Mouse (Mus musculus) left cerebral cortex, adult 8-10 months (tissue): ENCODE data around the gene 2410004B18Rik. TPM values are rescaled to one million over a fixed set of nuclear protein-coding genes. Genes with fewer than 3 reads are reported as not detected.
"Not testable (repeated sequence)": the region's sequence is repeated elsewhere in the genome, so short reads cannot be mapped to it uniquely, and the experiment has no call there.

Source experiments
- DNase-seq, 2 experiments: peaks; one replicate each; pipeline ENCODE4 v3.0.0; 2022; ENCODE audit warnings: low spot score in 2 of 2
- total RNA-seq, 4 experiments: library from RNA; stranded (reverse); gene quantifications; 2 replicates each; pipeline ENCODE4 v1.2.4; 2022

2410004B18Rik gene
- total RNA-seq, 4 experiments from 2014 or later: 26.4 to 34.7 (median 31.2) TPM

GRCm38 (mm10) chr3:145964473-145964872 is 26.7 kb downstream of the 2410004B18Rik start:
- DNase-seq: no peak

GRCm38 (mm10) chr3:145965583-145965982 is 27.8 kb downstream of the 2410004B18Rik start:
- DNase-seq: not testable (repeated sequence)

- DNase-seq: no peak
Observed at GRCm38 (mm10) chr3:145966806-145967205, 29.0 kb downstream of the 2410004B18Rik start.

DNA sequence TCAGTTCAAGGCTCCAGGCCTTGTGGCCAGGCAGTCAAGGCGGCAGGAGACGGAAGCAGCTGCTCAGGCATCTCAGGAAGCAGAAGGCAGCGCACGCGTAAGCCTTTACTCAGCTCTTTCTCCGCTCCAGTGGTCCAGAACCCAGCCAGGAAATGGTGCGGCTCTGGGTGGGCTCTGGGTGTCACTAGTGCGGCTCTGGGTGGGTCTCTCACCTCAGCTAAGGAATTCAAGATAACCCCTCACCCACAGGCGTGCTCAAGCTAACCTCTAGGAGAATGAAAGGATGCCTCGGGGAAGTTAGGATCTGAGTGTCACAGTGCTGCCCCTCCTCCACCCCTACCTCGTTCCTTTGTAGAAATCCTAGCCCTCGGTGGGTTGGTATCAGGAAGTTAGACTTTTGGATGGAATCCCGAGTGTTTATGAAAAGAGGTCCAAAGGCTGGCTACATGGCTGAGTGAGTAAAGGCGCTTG is 31.3 kb downstream of the 2410004B18Rik start:
- no peak for DNase-seq

DNA sequence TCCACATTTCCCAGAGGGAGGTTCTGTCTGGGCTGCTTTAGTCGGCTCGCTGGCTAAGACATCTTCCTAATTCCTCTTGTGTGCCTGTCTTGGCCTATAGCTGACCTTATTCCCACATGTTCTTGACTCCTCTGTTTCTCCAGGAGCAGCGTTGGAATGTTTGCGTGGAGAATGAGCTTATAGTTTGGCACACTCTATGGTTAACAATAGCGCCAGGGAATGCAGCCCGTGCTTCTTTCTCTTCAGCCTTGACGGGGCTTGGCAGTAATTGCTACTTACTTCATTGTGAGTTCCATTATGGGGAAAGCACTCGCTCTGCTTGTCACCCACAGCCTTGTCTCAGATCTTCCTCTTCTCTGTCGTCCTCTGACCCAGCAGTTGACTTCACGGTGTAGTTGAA is 33.7 kb downstream of the 2410004B18Rik start:
- no peak for DNase-seq

DNA sequence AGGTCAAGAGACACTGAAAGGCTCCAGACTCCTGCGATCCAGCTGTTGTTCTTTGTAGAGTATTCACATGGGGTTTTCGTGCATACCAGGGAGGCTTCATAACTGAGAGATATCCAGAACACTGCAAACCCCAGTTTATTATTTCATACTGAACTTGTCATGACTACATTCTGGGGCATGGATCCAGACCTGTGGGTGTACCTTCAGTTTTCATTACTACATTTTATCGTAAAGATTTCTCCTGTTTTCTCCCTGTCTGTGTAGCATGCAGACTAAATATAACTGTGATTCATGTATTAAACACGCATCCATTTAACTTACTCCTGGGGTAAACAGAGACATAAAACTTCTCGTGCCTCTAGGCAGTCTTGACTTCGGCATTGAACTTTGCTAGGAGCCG is 37.2 kb downstream of the 2410004B18Rik start:
- no peak for DNase-seq

DNA sequence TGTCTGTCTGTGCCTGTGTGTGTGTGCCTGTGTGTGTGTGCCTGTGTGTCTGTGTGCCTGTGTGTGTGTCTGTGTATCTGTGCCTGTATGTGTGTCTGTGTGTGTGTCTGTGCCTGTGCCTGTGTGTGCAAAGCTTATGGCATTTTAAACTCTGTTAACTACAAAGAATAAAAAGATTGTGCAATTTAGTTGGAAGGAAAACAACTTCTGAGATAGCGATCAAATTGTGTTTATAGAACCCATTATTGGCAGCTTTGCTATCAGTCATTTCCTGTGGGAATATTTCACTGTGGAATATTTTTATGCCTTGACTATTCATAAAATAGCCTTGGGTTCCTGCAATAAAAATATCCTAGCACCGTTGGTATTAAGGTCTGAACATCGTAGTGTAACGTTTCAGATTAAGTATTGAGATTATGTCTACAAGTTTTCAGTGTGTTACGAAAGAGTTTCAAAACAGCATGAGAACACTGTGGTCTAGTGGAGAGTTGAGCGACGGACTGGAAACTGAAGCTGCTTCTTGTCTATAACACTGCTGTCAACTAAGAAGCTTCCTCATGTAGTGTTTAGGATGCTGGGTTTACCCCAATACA is 47.6 kb downstream of the 2410004B18Rik start:
- DNase-seq: no peak

- DNase-seq: no peak
Observed at GRCm38 (mm10) chr3:145986317-145987001, 48.6 kb downstream of the 2410004B18Rik start.

DNA sequence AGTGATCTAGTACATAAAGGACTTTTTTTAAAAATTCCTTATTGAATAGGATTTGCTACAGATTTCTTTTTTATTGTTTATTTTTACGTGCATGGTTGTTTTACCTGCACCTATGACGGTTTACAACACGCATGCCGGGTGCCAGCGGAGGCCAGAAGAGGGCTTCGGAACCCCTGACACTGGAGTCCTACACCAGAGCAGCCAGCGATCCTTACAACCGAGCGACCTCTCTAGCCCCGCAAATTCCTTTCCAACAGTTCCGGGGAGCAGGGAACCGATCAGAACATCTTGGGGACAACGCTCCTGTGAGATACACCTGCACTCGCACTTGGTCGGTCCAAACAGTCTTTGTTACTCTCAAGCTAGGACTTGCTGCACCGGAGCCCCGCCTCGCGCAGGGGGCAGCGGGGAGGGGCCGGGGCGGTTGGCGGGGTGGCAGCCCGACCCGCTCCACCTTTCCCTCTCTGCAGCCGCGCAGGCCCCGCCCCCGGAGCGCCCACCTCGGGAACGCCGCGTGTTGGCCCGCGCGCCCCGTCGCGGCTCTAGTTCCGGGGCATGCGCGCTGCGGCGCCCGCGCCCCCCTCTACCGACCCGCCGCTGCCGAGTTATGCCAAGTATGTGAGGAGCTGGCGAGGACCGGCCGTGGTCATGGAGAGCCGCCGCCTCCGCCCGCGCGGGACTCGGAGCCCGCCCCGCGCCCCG is 49.6 kb downstream of the 2410004B18Rik start, which contains the start of gene Syde2:
Gene Syde2 (plus strand): TSS at position 603 of the 702 bp plus-strand sequence.
- peak; percentile 17 to 37 for DNase-seq

GRCm38 (mm10) chr3:145987970-145988683 is 50.3 kb downstream of the 2410004B18Rik start:
- peak in 1 of 2 experiments; percentile 64 for DNase-seq

- DNase-seq: no peak
Observed at GRCm38 (mm10) chr3:145988684-145989575, 51.1 kb downstream of the 2410004B18Rik start.

GRCm38 (mm10) chr3:145989576-145990081 is 51.8 kb downstream of the 2410004B18Rik start:
- DNase-seq: no peak

DNA sequence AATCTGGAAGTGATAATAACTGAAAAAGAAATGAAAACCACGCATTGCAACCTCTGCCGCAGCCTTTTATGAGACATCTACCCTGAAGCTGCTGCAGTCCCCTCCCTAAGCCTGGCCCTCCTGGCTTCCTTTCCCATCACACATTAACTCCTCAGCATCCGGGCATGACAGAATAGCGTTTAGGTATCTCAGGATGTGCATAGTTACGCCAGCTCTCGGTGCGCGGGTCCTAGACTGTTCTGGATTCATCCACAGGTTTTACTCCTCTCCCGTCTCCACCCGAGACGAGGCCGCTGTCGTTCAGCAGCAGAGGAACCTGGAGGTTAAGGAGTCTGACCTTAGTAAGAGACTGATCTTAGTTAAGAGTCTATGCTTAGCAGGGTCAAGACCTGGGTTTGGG is 53.3 kb downstream of the 2410004B18Rik start:
- no peak for DNase-seq

- DNase-seq: no peak
Observed at GRCm38 (mm10) chr3:145991976-145992730, 54.3 kb downstream of the 2410004B18Rik start.

DNA sequence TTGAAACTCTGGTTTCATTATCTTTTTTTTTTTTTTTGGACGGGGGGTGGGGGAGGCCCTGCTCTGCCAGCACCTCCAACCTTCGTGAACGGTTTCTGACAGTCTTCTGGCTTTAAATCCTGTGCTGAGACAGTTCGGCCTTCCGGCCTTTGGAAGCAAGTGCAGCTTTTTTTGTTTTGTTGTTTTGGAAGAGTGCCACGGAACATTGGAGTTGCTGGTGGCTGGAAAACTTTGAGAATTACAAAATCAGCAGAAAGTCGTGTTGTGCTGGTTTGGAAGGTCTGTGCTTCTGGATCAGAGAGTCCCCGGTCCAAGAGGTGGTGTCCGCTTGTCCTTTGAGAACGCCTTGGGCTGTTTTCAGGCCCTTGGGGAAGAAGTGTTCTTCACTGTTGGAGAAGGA is 55.0 kb downstream of the 2410004B18Rik start:
- DNase-seq: no peak

DNA sequence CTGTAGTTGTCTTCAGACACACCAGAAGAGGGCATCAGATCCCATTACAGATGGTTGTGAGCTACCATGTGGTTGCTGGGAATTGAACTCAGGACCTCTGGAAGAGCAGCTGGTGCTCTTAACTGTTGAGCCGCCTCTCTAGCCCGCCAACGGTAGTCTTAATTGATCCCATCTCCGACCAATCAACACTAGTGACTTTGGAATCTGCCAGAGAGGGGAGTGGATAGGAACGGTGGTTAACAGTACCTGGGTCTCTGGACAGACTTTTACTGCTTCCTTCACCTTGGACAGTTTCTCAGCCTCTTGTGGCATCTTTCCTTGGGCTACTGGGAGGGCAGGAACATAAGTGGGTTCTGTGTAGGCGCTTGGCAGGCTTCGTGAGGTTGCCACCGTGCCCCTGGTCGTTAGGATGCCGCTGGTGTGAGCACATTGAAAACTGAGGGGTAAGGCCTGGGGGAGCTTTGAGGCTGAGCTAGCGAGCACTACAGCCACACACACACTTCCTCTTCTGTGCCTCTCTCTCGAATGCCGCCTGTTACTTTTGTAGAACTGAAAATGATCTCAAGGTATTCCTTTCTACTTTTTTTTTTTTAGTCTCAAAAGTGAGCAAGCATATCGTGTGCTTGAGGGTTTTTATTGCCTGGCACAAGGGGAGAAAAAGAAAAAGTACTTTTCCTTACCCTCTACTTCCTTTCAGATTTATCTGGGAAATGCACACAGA is 55.8 kb downstream of the 2410004B18Rik start:
- no peak for DNase-seq
